Mouse (Mus musculus): Measurements from ENCODE around the gene Tspan31.
"Not testable (repeated sequence)": the region's sequence is repeated elsewhere in the genome, so short reads cannot be mapped to it uniquely, and the experiment has no call there.

Gene Tspan31

GRCm38 (mm10) chr10:127083915-127084306 lies 13.8 kb upstream of the Tspan31 start:
- DNase-seq (ENCODE audit: low spot score in 2 of 2) = no peak

DNA sequence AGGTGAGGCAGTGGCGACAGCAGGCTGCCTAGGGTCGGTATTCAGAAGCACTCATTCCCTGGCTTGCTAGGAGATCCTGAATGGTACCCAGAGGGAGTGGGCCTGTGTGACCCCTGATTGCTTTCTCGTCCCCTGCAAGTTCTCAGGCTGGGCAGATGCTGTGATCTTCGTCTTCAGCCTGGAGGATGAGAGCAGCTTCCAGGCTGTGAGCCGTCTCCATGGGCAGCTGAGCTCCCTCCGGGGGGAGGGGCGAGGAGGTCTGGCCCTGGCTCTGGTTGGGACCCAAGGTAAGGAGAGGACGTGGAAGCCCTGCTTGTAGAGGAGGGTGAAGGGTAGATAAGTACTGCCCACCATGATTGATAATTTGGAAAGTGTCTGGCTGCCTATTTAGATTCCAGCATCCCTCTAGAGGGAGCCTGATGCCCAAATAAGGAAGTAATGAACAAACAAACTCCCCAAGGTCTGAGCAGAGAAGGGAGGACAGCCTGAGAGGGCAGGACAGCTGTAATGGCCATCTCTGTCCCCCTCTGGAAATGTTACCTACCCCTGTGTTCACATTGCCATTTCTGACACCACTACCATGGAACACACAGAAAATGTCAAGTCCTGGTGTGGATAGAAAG lies 13.3 kb upstream of the Tspan31 start:
- DNase-seq (ENCODE audit: low spot score in 2 of 2) = no peak

DNA sequence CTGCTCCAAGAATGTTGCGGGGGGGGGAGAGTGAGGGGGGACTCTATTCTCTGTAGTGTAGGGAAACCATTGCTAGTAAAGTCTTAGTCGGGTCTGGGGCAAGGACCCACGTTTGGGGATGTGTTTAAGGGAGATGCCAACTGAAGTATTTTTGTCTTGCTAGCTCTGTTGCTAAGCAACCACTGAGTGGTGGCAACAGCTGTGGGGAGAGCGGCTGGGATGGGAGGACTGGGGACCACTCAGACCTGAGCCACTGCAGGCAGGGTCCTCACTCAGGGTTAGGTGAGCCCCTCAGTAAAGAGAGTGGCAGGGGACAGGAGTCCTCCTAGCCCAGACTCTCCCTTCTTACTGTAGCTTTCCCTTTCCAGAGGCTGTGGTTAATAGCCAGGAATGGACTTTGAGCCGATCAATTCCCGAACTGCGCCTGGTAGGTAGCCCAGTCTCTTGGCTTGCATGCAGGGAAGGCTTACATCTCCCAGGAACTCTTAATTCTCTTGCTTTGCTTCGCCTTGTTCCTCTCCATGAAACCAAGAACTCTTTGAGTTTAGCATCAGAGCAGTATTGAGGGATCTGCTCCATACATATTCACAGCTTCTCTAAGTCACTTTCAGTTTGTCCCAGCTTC lies 12.0 kb upstream of the Tspan31 start:
- no peak for DNase-seq (ENCODE audit: low spot score in 2 of 2)

DNA sequence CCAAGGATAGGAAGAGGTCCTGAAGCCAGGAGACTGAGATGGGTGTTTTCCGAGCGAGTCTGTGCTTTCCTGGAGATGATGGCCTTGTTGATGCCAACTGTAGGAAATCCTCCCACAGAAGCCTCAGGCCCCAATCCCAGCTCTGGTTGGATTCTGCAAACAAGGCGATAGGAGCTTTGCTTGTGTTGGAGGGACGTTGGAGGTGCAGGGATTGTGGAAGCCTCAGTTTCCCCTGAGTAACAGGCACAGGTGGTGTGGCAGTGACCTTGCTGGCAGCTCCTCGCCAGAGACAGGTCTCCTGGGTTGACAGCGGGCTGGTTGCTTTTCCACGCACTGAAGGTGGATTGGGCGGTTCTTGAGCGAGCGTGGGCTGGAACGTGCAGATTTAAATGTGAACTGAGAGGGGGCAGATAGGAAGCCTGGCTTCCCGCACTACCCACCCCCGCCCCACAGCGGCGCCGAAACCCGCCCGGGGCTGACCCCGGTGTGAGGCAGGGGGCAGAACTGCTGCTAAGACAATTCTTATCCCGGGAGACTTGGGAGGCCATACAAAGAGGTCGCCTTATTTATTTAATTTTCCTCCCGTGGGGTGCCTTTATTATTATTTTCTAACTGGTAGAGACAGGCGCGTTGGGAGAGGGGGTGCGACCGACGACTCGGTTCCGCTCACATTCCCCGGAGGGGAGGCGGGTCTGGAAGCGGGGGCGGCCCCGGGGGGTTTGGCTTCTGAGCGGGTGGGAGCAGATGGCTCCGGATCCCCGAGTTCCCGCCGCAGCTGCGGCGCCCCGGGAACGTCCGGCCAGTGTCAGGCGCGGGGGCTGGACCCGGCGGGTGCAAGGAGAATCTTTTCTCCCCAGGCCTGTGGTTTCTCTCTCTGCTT lies 11.1 kb upstream of the Tspan31 start:
- DNase-seq (ENCODE audit: low spot score in 2 of 2) = peak in 1 of 2 experiments; percentile 71

GRCm38 (mm10) chr10:127079665-127080391 lies 9.8 kb upstream of the Tspan31 start:
- no peak for DNase-seq (ENCODE audit: low spot score in 2 of 2)

- peak; percentile 72 to 88 for DNase-seq (ENCODE audit: low spot score in 2 of 2)
Observed at GRCm38 (mm10) chr10:127078677-127079575, 8.9 kb upstream of the Tspan31 start.

DNA sequence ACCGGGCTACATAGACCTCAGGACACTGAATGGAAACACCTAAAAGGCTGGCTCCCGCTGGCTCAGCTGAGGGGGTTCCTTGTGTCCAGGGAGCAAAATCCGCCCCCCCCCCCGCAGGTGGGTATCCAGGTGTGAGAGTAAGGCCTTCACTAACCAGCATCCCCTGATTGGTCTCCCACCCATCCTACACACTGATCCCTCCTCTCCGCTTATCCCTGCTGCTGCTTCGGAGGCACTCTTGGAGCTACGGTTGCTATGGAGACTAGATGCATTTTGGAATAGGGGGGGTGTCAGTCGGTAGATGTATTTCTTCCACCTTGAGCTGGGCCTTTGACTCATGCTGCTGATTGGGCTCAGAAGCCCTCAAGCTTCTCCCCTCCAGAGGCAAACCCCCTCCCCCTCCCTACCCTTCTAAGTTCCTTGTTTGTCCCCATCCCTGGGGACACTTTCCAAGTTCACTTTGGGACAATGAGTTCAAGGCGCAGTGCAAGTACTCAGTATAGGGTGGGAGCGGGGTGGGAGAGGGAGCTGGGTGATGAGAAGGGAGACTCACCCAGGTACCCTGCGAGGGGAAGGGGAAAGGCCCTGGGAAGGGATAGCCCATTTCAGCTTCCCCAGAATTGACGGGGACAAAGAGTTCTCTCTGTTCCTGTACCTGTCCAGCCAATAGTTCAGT lies 8.1 kb upstream of the Tspan31 start:
- DNase-seq (ENCODE audit: low spot score in 2 of 2) = peak; percentile 70

GRCm38 (mm10) chr10:127077515-127077914 lies 7.5 kb upstream of the Tspan31 start:
- DNase-seq (ENCODE audit: low spot score in 2 of 2) = no peak

GRCm38 (mm10) chr10:127076082-127076481 lies 6.0 kb upstream of the Tspan31 start:
- DNase-seq (ENCODE audit: low spot score in 2 of 2) = peak in 1 of 2 experiments; percentile 71

DNA sequence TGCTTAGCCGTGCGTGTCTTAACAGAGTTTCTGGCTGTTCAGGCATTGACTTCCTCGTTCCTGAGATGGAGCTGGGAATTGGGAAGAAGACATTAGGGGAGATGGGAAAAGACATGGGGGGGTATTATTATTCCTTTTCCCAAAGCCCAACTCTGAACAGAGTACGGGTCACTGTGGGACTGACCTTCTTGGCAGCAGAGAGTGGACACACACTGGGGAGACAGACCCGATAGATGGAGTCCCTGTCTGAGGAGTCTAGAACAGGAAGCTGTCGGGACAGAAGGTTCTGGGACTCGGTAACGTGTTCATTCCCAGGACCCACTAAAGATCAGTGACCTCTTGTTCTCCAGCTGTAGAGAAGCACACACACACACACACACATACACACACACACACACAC lies 5.6 kb upstream of the Tspan31 start:
- DNase-seq (ENCODE audit: low spot score in 2 of 2) = no peak

- no peak for DNase-seq (ENCODE audit: low spot score in 2 of 2)
Observed at GRCm38 (mm10) chr10:127075080-127075479, 5.0 kb upstream of the Tspan31 start, which contains the start of gene Agap2. Agap2 (plus strand) TSS chr10:127075284.

GRCm38 (mm10) chr10:127073981-127074380 lies 3.9 kb upstream of the Tspan31 start:
- no peak for DNase-seq (ENCODE audit: low spot score in 2 of 2)

DNA sequence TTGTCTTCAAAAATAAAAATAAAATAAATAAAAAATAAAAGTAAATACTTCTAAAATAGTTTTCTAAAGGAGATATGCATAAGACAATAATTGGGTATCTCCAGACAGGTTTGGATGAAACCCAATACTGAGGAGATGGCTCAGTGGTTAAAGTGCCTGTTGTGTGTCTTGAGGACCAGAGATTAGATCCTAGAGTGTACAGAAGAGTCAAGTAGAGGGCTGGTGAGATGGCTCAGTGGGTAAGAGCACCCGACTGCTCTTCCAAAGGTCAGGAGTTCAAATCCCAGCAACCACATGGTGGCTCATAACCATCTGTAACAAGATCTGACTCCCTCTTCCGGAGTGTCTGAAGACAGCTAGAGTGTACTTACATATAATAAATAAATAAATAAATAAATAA lies 2.9 kb upstream of the Tspan31 start:
- DNase-seq (ENCODE audit: low spot score in 2 of 2) = not testable (repeated sequence)

GRCm38 (mm10) chr10:127072270-127072669 lies 2.2 kb upstream of the Tspan31 start:
- DNase-seq (ENCODE audit: low spot score in 2 of 2) = not testable (repeated sequence)

GRCm38 (mm10) chr10:127071203-127071602 lies 1.1 kb upstream of the Tspan31 start:
- DNase-seq (ENCODE audit: low spot score in 2 of 2) = no peak

DNA sequence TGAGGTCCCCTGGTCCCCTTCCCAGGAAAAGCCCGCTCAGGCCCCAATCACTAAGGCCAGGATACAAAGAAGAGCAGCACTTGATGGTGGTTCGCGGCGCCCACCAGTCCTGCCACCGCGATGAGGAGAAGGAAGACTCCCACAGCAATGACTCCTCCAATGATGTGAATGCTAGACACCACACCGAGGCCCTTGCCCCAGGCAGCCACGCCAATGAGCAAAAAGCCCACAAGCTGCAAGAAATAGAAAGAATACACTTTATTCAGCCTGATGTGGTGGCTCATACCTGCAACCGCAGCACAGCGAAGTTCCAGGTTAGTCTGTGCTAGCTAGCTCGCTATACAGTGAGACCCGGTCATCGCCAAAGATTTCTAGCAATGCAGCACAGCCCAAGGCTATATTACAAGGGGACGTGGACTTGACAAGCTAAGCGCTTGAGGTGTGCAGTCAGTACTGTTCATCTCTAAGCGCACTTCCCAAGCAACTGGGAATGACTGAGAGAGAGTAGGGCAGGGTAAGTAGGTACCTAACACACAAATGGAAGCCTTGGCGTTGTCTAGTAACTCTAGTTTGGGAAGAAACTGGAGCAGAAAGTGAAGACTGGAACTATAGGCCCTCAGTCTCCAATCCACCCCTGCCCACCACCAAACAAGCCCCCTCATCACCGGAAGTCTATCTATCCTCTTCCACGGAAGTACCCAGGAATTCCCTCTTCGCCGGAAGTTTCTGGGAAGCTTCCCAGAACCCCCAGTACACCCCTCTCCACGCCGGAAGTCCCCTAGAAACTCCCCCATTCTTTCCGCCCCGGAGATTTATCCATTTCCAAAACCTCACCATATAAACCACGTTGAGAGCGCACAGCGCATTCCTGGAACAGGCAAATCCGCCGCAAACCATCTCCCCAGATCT lies 529 bp downstream of the Tspan31 start:
- peak in 1 of 2 experiments; percentile 56 for DNase-seq (ENCODE audit: low spot score in 2 of 2)

- DNase-seq (ENCODE audit: low spot score in 2 of 2) = no peak
Observed at GRCm38 (mm10) chr10:127068360-127069038, 1.6 kb downstream of the Tspan31 start.

DNA sequence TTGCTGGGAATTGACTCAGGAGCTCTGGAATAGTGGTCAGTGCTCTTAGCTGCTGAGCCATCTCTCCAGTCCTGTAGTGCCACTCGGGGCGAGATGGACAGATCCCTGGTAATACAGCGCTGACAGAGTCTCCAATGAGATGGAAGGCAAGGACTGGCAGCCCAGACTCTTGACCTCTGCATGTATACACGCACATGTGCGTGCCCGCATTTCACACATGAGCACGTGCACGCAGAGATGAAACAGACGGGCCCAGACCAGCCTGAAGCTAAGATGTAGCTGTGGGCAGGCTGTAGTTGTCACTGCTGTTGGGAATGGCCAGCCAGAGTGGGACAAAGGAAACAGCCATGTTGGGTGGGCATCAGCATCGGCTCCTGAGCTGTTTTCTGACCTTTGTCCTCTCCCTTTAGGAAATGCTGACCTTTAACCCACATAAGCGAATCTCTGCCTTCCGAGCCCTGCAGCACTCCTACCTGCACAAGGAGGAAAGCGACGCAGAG lies 3.5 kb downstream of the Tspan31 start:
- DNase-seq (ENCODE audit: low spot score in 2 of 2) = no peak

Measured in right cerebral cortex, adult 2 months (tissue).